Mouse (Mus musculus) kidney, embryonic 14.5 days (tissue): ENCODE measurements around the gene Ybey. TPM values are rescaled to one million over a fixed set of nuclear protein-coding genes. Genes with fewer than 3 reads are reported as not detected.

Experiments
- ATAC-seq: fragments of 200-750 bp; cut with Nextera tagmentation; 2 replicates; pipeline ENCODE4 v1.8.0; 2017; ENCODE audit warnings: moderate number of reproducible peaks, mild to moderate bottlenecking, moderate TSS enrichment, moderate library complexity; ENCODE audit not compliant: low FRiP score, low TSS enrichment
- H3K27ac ChIP-seq: fragments of 300-500 bp; sonication (generic); 2 replicates; pipeline ENCODE4 v1.5.1; 2014; ENCODE audit warnings: low read depth, mild to moderate bottlenecking, low read length, moderate library complexity, mixed read lengths
- H3K27me3 ChIP-seq: fragments of 300-500 bp; sonication (generic); 2 replicates; pipeline ENCODE4 v1.6.1; 2014; ENCODE audit warnings: mild to moderate bottlenecking, low read length; ENCODE audit not compliant: control insufficient read depth, insufficient read depth
- H3K36me3 ChIP-seq: fragments of 300-500 bp; sonication (generic); 2 replicates; pipeline ENCODE4 v1.6.1; 2014; ENCODE audit warnings: low read length, mixed read lengths; ENCODE audit not compliant: control insufficient read depth, insufficient read depth
- H3K4me1 ChIP-seq: fragments of 300-500 bp; sonication (generic); 2 replicates; pipeline ENCODE4 v1.6.1; 2014; ENCODE audit warnings: low read length, mixed read lengths; ENCODE audit not compliant: control insufficient read depth, insufficient read depth
- H3K4me2 ChIP-seq: fragments of 300-500 bp; sonication (generic); replicated peaks from 2 replicates; pipeline ENCODE4 v1.6.1; 2014; ENCODE audit warnings: low read depth, mild to moderate bottlenecking, low read length
- H3K4me3 ChIP-seq: fragments of 300-500 bp; sonication (generic); 2 replicates; pipeline ENCODE4 v1.5.1; 2014; ENCODE audit warnings: mild to moderate bottlenecking, low read length
- H3K9ac ChIP-seq: fragments of 300-500 bp; sonication (generic); 2 replicates; pipeline ENCODE4 v1.6.1; 2014; ENCODE audit warnings: low read depth, mild to moderate bottlenecking, low read length, moderate library complexity
- H3K9me3 ChIP-seq: fragments of 300-500 bp; sonication (generic); 2 replicates; pipeline ENCODE4 v1.6.1; 2016; ENCODE audit warnings: low read length; ENCODE audit not compliant: control insufficient read depth
- WGBS: fragments of 180-500 bp; shearing (Covaris S2); extraction: QIAGEN DNeasy Blood & Tissue Kit; methylation state at CpG from one replicate; pipeline ENCODE4 v1.1.7; 2014; 5-methylcytosine and 5-hydroxymethylcytosine counted together
- polyA plus RNA-seq: library from polyadenylated mRNA; unstranded; fragments of >200 nt; fragmentation: Nextera tagmentation; extraction: Ambion mirVana; gene quantifications from 2 replicates; pipeline ENCODE4 v1.2.1, GENCODE M21; 2014

Gene Ybey
- polyA plus RNA-seq, 1 experiment from 2014 or later, result 5.3 TPM

GRCm38 (mm10) chr10:76425674-76426073 is 43.2 kb downstream of the Ybey start:
- H3K27ac ChIP-seq, result no peak overlapping the region

GRCm38 (mm10) chr10:76416811-76417210 is 52.1 kb downstream of the Ybey start:
- ATAC-seq, result no peak
- H3K27me3 ChIP-seq, result no peaks in the 10 kb centered on the region
- H3K9me3 ChIP-seq, result no peaks in the 10 kb centered on the region
- no peak overlapping the region for H3K4me2 ChIP-seq
- no peak overlapping the region for H3K9ac ChIP-seq
- H3K4me3 ChIP-seq, result no peak overlapping the region
- H3K27ac ChIP-seq, result no peak overlapping the region
- 82% methylated on average over 12 of the region's 12 CpGs for WGBS
- no peaks in the 10 kb centered on the region for H3K4me1 ChIP-seq
- H3K36me3 ChIP-seq, result peaks cover 73% of the 10 kb centered on the region

More at GRCm38 (mm10) chr10:76425674-76426073, 43.2 kb downstream of the Ybey start:
- WGBS, result 96% methylated on average over 7 of the region's 7 CpGs
- H3K4me2 ChIP-seq, result no peak overlapping the region
- H3K9ac ChIP-seq, result no peak overlapping the region
- peaks cover 95% of the 10 kb centered on the region for H3K36me3 ChIP-seq
- no peaks in the 10 kb centered on the region for H3K27me3 ChIP-seq
- H3K4me3 ChIP-seq, result no peak overlapping the region
- no peak for ATAC-seq
- H3K4me1 ChIP-seq, result no peaks in the 10 kb centered on the region
- H3K9me3 ChIP-seq, result no peaks in the 10 kb centered on the region

Other genes starting within 250 kb of the Ybey start
- gene Prmt2, start 231.2 kb downstream of the Ybey start, polyA plus RNA-seq, result 39.4 and 57.6 TPM in 2 replicates
- gene S100b, start 215.3 kb downstream of the Ybey start, polyA plus RNA-seq, result 0.32 and 0.56 TPM in 2 replicates
- 5.7 and 6.3 TPM in 2 replicates for gene Dip2a, start 123.8 kb downstream of the Ybey start, polyA plus RNA-seq
- not detected in 2 replicates for gene AC141477.1, start 28.7 kb downstream of the Ybey start, polyA plus RNA-seq
- 20.2 and 27.1 TPM in 2 replicates for gene Pcnt, start 26.3 kb downstream of the Ybey start, polyA plus RNA-seq
- not detected in 2 replicates for gene 2610028H24Rik, start 20.0 kb downstream of the Ybey start, polyA plus RNA-seq
- 51.3 and 71.4 TPM in 2 replicates for gene Mcm3ap, start 187 bp downstream of the Ybey start, polyA plus RNA-seq
- 9.7 and 21.9 TPM in 2 replicates for gene Lss, start 62.5 kb upstream of the Ybey start, polyA plus RNA-seq
- not detected in 2 replicates for gene Spatc1l, start 93.2 kb upstream of the Ybey start, polyA plus RNA-seq
- gene Ftcd, start 106.5 kb upstream of the Ybey start, polyA plus RNA-seq, result 0.28 and 0.46 TPM in 2 replicates
- 19.8 and 22.0 TPM in 2 replicates for gene Col6a2, start 154.5 kb upstream of the Ybey start, polyA plus RNA-seq